Mouse (Mus musculus) brain, embryonic 14.5 days (tissue): ENCODE results near the gene Notch1.

ENCODE experiments used
- CTCF ChIP-seq: fragments of 200-500 bp; IDR thresholded peaks from 2 replicates; pipeline ENCODE4 v1.5.1; 2012; ENCODE audit warnings: inconsistent platforms, mild to moderate bottlenecking, moderate library complexity, borderline replicate concordance; ENCODE audit not compliant: insufficient read depth, insufficient read length; ENCODE audit errors: extremely low read depth
- POLR2A ChIP-seq: fragments of 200-500 bp; IDR thresholded peaks from 2 replicates; pipeline ENCODE4 v1.6.1; 2012; ENCODE audit warnings: mild to moderate bottlenecking, inconsistent platforms, borderline replicate concordance; ENCODE audit not compliant: poor library complexity, insufficient read depth, insufficient read length, severe bottlenecking; ENCODE audit errors: extremely low read depth

- TF ChIP-seq CTCF (no peak), POLR2A (no peak)
Measured at GRCm38 (mm10) chr2:26495701-26496100, 20.8 kb downstream of the Notch1 start.
